In genomic region chr5:41706777-41707114, GRCm38 (mm10) we compare ENCODE assay signal across 8 mouse cellular contexts. TPM values are rescaled to one million over a fixed set of nuclear protein-coding genes. Genes with fewer than 3 reads are reported as not detected.
DNase-seq lines count a peak whose midpoint lies in the region; ATAC-seq and TF ChIP-seq lines count a peak whose summit lies in the region.

No protein-coding gene starts in this region.

- ATAC-seq in liver, embryonic 13.5 days (ENCODE audit: low read depth) = no peak
- no peak for ATAC-seq in frontal cortex, adult (ENCODE audit: low TSS enrichment)

- no peak overlapping the region for H3K27ac ChIP-seq in heart, adult 2 months
- no peak overlapping the region for H3K27ac ChIP-seq in thymus, adult 2 months (ENCODE audit: control insufficient read depth, insufficient read depth, low read length)
- H3K27ac ChIP-seq in liver, embryonic 13.5 days = no peak overlapping the region

- no peaks in the 10 kb centered on the region for H3K9me3 ChIP-seq in liver, embryonic 13.5 days (replicated peaks)

- no peak for TF ChIP-seq CTCF in heart, adult 2 months (IDR thresholded peaks at IDR 0.05)
- TF ChIP-seq CTCF in thymus, adult 2 months (IDR thresholded peaks at IDR 0.05; ENCODE audit: borderline replicate concordance, control insufficient read depth, extremely low read depth, insufficient read depth, low read length, poor library complexity) = no peak

- no peak for TF ChIP-seq POLR2A in heart, adult 2 months (IDR thresholded peaks at IDR 0.05; ENCODE audit: insufficient read depth, low read depth, low read length)
- no peak for TF ChIP-seq POLR2A in thymus, adult 2 months (IDR thresholded peaks at IDR 0.05; ENCODE audit: control insufficient read depth, extremely low read depth, insufficient read depth, low read length, poor library complexity)

- 6% methylated on average over 9 of the region's 9 CpGs for WGBS in heart, adult 2 months
- 12% methylated on average over 9 of the region's 9 CpGs for WGBS in thymus, adult 2 months
- 5% methylated on average over 9 of the region's 9 CpGs for WGBS in liver, embryonic 13.5 days (ENCODE audit: insufficient replicate concordance)

- no peaks in the 10 kb centered on the region for H3K27me3 ChIP-seq in heart, adult 2 months (ENCODE audit: control insufficient read depth, insufficient read depth, low read length)
- H3K27me3 ChIP-seq in thymus, adult 2 months (ENCODE audit: control insufficient read depth, insufficient read depth, low read length) = peaks cover 3% of the 10 kb centered on the region; the same call in 1 of the 2 replicates
- H3K27me3 ChIP-seq in liver, embryonic 13.5 days = no peaks in the 10 kb centered on the region

- H3K36me3 ChIP-seq in heart, adult 2 months (ENCODE audit: control insufficient read depth, insufficient read depth, low read length) = no peaks in the 10 kb centered on the region
- no peaks in the 10 kb centered on the region for H3K36me3 ChIP-seq in thymus, adult 2 months (ENCODE audit: control insufficient read depth, insufficient read depth, low read length)
- no peaks in the 10 kb centered on the region for H3K36me3 ChIP-seq in liver, embryonic 13.5 days

- H3K79me2 ChIP-seq in heart, adult 2 months (replicated peaks; ENCODE audit: control insufficient read depth, insufficient read depth, low read length) = no peaks in the 10 kb centered on the region

- peak overlapping the region; percentile 75 for H3K4me3 ChIP-seq in heart, adult 2 months
- H3K4me3 ChIP-seq in thymus, adult 2 months (ENCODE audit: control insufficient read depth, insufficient read depth, low read length) = peak overlapping the region; percentile 76
- H3K4me3 ChIP-seq in liver, embryonic 13.5 days (replicated peaks) = peak overlapping the region; percentile 96

- no peak for TF ChIP-seq EP300 in heart, adult 2 months (IDR thresholded peaks at IDR 0.05; ENCODE audit: insufficient read depth, low read depth, low read length)

- peak overlapping the region; percentile 94 for H3K4me2 ChIP-seq in liver, embryonic 13.5 days

- intact Hi-C loops in heart, adult 2 months (cut with DNase I) = loop anchor here (2.0 kb wide), 1 partner anchor 140 kb away; no protein-coding TSS in a partner anchor

- H3K9ac ChIP-seq in heart, adult 2 months (ENCODE audit: low read depth, low read length) = peak overlapping the region; percentile 93
- peak overlapping the region; percentile 89 for H3K9ac ChIP-seq in liver, embryonic 13.5 days

- DNase-seq in heart, adult 2 months = no peak
- DNase-seq in heart, postnatal 4 days = no peak
- no peak for DNase-seq in thymus, adult 2 months
- DNase-seq in thymus, adult 18-20 months = no peak
- DNase-seq in liver, embryonic 13.5 days = no peak
- no peak for DNase-seq in adrenal gland, adult 2 months
- DNase-seq in right cerebral cortex, postnatal 25 days = no peak

- H3K4me1 ChIP-seq in heart, adult 2 months (ENCODE audit: control insufficient read depth, insufficient read depth, low read length) = no peaks in the 10 kb centered on the region
- peaks cover 11% of the 10 kb centered on the region for H3K4me1 ChIP-seq in thymus, adult 2 months (replicated peaks; ENCODE audit: control insufficient read depth, insufficient read depth, low read length)
- H3K4me1 ChIP-seq in liver, embryonic 13.5 days (replicated peaks) = peaks cover 12% of the 10 kb centered on the region

RNA-seq across cellular contexts. Expression of gene Rab28, which starts 1.2 kb away (rescaled TPM):
- 100 to 1,000 TPM in 1 of 2 experiments, 10 to 100 TPM in 1; 91.2 to 102 TPM for total RNA-seq in heart, adult 2 months (2021)
- polyA plus RNA-seq in heart, adult 2 months (2012; rRNA removed) = 46.4 and 70.5 TPM in 2 replicates
- total RNA-seq in heart, postnatal 4 days (2021) = 10 to 100 TPM; 50.7 to 51.6 TPM
- 16.6 and 18.3 TPM in 2 replicates for polyA plus RNA-seq in thymus, adult 2 months (2012; rRNA removed)
- 24.1 and 27.6 TPM in 2 replicates for polyA plus RNA-seq in liver, embryonic 13.5 days (2015; fragmentation: Nextera tagmentation; extraction: Ambion mirVana)
- total RNA-seq in adrenal gland, adult 2 months (2021) = 10 to 100 TPM; 39.9 to 73.5 TPM
- polyA plus RNA-seq in adrenal gland, adult 2 months (2012; rRNA removed) = 78.7 and 102 TPM in 2 replicates

RNA-seq across cellular contexts. Expression of gene Nkx3-2, which starts 57.6 kb away (rescaled TPM):
- total RNA-seq in heart, adult 2 months (2021) = not detected
- 0.06 TPM in 1 of 2 replicates, not detected in the other for polyA plus RNA-seq in heart, adult 2 months (2012; rRNA removed)
- total RNA-seq in heart, postnatal 4 days (2021) = not detected
- polyA plus RNA-seq in thymus, adult 2 months (2012; rRNA removed) = not detected in 2 replicates
- 0.10 TPM in 1 of 2 replicates, not detected in the other for polyA plus RNA-seq in liver, embryonic 13.5 days (2015; fragmentation: Nextera tagmentation; extraction: Ambion mirVana)
- total RNA-seq in adrenal gland, adult 2 months (2021) = not detected
- 0.11 TPM in 1 of 2 replicates, not detected in the other for polyA plus RNA-seq in adrenal gland, adult 2 months (2012; rRNA removed)
